Mouse (Mus musculus) common myeloid progenitor, adult 5-6 weeks (primary cell): ENCODE data around the gene Smad6. TPM values are rescaled to one million over a fixed set of nuclear protein-coding genes. Genes with fewer than 3 reads are reported as not detected.

Experiments
- ATAC-seq: replicated peaks from 2 replicates; pipeline ENCODE4 v1.8.0; 2016; ENCODE audit warnings: low read depth, mild to moderate bottlenecking, moderate TSS enrichment, inconsistent platforms; ENCODE audit not compliant: poor library complexity, severe bottlenecking
- total RNA-seq: library from RNA; stranded (forward); fragments of 200-1000, 187-1606 nt; gene quantifications from 2 replicates; pipeline ENCODE4 v1.2.3, GENCODE M21; 2017

The Smad6 gene
- total RNA-seq: 0.69 and 1.2 TPM in 2 replicates

- peak; percentile 59 for ATAC-seq
Measured at GRCm38 (mm10) chr9:64021853-64022561, at the start of gene Smad6. TSS of gene Smad6 (minus strand) at chr9:64022059.

DNA sequence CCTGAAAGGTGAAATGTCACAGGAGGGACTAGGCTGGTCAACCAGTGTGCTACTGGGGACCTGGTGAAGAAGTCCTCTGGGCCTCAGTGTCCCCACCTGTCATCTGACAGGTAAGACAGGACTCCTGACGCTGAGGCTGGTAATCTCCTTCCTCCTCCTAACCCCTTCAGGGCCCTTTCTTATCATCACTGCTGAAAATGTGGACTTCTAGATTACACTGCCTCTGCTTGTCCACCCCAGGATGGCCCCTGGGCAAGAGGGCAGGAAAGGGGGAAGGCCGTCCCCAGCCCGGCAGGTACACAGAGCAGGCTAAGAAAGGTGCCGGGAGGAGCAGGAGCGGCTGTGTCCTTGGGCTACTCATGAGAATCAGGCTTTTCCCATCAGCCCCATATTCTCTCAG is 48.8 kb upstream of the Smad6 start:
- ATAC-seq: no peak

- ATAC-seq: no peak
Measured at GRCm38 (mm10) chr9:64069131-64069530, 47.3 kb upstream of the Smad6 start.

- ATAC-seq: no peak
Measured at GRCm38 (mm10) chr9:64068571-64068970, 46.7 kb upstream of the Smad6 start.

GRCm38 (mm10) chr9:64067787-64068186 is 45.9 kb upstream of the Smad6 start:
- ATAC-seq: no peak

- ATAC-seq: peak; percentile 88
Measured at GRCm38 (mm10) chr9:64060033-64060539, 38.2 kb upstream of the Smad6 start.

DNA sequence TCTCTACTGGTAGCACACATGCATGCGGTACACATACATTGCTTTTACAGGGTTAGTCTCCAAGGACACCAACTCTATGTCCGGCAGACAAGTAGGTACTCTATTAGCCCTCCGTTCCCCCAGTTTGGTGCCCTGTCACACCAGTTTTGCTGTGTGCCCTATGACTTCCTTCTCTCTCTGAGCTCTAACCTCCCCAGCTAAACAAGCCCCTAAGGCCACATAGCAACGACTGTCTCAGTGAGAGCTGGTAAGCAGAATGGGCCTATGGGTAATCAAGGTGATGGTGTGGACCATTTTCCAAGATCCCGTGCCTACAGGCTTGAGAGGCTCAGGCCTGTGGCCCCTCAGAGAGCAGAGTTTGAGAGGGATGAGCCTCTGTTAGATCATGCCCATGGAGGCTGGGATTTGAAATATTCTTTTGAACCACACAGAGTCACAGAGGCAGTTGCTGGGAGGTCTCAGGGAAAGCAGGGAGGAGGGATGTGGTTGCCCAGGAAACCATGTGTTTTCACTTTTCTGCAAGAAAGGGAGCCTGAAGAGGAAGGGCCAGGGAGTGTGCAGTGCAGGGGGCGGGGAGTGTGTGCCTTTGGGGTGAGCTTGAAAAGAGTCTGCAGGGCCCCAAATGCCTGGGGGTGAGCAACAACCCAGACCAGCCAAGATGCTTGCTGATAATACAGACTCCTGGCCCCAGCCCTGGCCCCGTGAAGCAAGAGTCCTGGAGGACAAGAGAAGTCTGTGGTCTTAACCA is 36.2 kb upstream of the Smad6 start:
- ATAC-seq: peak; percentile 45

GRCm38 (mm10) chr9:64055162-64055561 is 33.3 kb upstream of the Smad6 start:
- ATAC-seq: no peak

DNA sequence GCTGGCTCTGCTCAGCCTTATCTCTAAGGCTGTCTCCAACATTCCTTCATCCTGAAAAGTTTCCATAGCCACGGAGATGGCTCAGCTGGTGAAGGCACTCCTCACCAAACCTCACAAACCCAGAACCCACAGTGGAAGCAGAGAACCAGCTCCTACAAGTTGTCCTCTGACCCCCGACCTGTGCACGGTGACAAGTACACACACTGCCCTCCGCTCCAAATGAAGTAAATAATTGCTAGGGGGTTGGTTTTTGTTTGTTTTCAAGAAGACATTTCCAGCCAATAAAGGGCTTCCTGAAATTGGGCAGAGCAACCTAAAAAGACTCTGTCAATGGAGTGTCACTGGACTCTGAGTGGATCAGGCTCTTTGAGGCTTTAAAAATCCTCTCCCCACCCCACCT is 31.9 kb upstream of the Smad6 start:
- no peak for ATAC-seq

DNA sequence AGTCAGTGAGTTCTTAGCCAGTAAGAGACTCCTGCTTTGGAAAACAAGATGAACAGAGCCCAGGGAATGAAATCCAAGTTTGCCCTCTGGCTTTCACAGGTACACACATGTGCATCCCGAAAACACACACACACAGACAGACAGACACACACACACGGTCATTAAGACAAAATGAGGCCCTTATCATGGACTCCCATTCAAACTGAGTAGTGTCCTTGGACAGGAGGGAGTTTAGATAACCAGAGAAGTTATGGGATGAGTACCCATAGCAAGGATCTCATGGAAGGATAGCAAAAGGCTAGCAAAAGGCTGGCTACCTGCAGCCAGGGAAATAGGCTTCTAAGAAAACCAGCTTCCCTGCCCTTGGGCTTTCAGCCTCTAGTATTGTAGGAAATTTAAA is 29.4 kb upstream of the Smad6 start:
- no peak for ATAC-seq

- no peak for ATAC-seq
Measured at GRCm38 (mm10) chr9:64050513-64051065, 28.7 kb upstream of the Smad6 start.

DNA sequence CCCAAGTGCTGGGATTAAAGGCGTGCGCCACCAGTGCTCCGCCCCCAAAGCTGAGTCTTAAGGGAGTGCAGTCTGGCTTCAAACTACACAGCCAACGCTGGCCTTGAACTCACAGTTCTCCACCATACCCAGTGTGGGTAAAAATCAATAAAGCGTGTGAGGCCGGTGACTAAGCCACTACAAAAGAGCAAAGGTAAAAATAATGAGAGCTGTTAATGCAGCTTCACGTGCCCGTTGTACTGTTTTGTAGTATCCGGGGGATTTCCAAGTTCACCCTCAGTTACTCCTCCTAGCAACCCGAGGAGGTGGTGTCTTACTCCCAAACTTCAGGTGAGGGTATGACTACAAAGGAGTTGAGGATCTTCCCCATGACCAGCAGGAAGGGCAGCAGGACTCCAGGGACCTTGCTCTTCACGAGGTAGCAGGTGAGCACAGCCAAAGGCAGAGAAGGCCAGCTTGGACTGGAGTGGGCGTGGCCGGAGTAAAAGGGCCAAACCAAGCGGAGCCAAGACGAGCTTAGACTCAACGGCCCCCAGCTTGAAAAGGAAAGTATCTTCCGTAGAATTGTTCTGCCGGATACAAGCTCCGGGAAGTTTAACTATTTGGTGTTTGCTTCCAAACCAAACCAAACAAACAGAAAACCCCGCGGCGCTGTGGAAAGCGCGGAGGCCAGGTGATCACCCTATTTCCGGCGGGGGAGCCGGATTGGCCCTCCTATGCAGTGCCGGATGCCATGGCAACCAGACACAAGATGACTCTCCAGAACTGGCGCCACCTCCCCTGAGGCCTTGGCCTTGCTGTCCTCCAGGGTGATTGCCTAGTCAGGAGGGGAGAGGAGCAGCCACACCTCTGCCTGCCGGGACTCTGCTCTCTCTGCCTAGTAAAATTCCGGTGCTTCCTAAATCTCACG is 27.9 kb upstream of the Smad6 start:
- ATAC-seq: peak; percentile 79

DNA sequence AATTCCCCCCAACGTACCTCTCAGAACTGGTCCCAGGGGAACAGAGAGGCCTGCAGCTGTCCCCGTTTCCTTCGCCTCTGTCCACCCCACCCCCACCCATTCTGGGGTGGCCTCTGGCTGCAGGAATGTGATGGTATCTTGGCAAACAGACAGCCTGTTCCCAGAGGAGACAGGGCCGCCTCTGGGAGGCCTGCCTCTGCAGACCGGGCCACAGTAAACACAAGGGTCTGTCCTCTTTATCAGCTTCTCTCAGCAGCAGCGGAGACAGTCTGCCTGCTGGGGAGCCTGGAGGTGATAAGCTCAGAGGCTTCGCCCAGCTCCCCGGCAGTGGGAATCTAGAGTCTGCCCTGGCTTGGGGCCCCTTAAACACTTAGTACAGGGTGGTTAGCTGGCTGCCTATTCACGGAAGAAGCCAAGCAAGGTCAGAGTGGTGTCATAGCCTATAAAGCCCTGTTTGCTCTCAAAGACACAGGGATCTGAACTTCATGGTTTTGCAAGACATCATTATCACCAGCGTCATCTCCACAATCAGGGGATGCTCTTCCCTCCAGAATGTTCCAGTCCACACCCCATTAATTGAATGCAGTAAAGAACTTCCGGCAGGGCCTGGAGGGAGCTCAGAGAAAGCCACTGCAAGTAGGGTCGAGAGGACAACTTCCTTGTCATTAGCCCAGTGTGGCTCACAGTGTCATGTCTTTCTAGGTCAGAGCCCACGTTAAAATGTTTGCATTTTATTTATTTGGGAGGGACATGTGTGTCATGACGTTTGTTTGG is 23.4 kb upstream of the Smad6 start:
- peak; percentile 84 for ATAC-seq

- ATAC-seq: no peak
Measured at GRCm38 (mm10) chr9:64044343-64044742, 22.5 kb upstream of the Smad6 start.

- ATAC-seq: no peak
Measured at GRCm38 (mm10) chr9:64042911-64043310, 21.1 kb upstream of the Smad6 start.

GRCm38 (mm10) chr9:64042216-64042615 is 20.4 kb upstream of the Smad6 start:
- ATAC-seq: no peak

DNA sequence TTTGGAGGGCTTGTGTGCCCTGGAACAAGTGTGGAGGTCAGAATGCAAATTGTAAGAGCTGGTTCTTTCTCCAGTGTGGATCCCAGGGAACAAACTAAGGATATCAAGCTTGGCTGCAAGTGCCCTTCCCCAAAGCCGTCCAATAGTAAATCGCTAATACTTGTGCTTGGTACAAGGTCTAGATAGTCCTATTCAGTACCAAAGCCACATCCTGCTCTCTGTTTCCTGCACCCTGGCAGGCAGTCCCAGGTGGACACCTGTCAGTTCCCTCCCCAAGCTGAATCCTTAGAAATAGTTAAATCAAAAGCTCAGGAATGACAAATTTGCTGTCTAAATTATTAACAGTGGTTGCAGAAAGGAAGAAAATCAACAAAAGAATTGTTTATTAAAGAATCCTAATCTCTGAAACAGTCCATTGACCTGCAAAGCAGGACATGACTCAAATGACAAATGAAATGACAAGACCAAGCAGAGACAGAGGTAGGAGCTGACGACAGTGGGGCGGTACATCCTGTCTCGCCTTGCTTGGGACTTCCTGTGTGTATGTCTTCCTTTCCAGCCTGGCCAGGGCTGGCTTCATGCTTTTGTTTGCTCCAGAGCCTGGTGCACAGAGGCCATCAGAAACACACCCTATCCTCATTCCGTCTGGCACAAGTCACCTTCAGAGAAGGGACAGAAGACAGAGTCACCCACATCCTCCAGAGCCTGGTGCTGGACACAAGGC is 8.2 kb upstream of the Smad6 start:
- ATAC-seq: peak; percentile 29; the same call in 1 of the 2 replicates

DNA sequence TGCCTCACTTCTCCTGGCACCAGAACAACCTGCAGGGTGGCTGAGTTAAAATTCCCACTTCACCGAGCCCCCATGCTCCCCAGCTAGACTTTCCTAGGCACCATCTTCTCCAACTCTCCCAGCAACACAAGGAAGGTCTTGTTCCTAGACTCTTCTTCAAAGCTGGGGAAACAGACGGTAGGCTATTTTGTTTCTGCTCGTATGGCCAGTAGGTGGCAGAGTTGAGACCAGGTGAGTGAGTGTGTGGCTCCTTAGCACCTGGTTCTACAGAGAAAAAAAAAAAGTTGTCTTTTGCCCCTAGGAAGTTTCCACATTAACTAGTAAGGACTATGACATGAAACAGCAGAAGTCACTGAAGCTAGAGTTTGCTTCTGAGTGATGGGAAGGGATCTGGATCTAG is 3.7 kb upstream of the Smad6 start:
- no peak for ATAC-seq

GRCm38 (mm10) chr9:64024976-64025375 is 3.1 kb upstream of the Smad6 start:
- ATAC-seq: no peak
